Mouse (Mus musculus) CD8-positive naive resting alpha-beta T cell, adult 57 days (primary cell): ENCODE measurements around the gene Gm20824. TPM values are rescaled to one million over a fixed set of nuclear protein-coding genes. Genes with fewer than 3 reads are reported as not detected.

Experiments used
- total RNA-seq: library from RNA; stranded (reverse); gene quantifications from one replicate; pipeline ENCODE4 v1.2.4, GENCODE M21; 2023

Gm20824 gene
- total RNA-seq = not detected

DNA sequence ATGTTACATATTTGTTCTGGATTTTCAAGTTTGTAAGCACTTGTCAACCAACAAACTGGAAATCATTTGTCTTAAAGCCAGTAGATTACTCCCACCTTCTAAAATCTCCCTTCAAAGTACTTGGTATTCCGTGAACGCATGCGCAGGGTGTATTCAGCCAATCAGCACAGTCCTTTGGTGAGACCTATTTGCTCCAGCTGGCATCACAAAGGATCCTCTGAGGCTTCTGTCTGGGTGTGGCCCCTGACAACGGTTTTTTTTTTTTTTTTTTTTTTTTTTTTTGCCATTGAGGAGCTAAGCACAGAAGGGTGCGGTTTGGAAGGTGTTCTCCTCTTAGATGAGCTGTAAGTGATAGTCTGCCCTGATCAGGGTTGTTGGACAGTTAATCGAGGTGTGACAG is at the start of gene Gm20824:
Gene Gm20824, plus strand, starts transcription at position 301 of the 400 bp plus-strand sequence.

Other genes with a start within 250 kb of the Gm20824 start
- gene Gm20825, start 186.4 kb upstream of the Gm20824 start, total RNA-seq = not detected